Mouse (Mus musculus): ENCODE measurements around the gene Amy1. TPM values are rescaled to one million over a fixed set of nuclear protein-coding genes. Genes with fewer than 3 reads are reported as not detected.
A peak's percentile ranks its signal among the peaks of the same experiment; 100 is the strongest.
"Not testable (repeated sequence)": the region's sequence is repeated elsewhere in the genome, so short reads cannot be mapped to it uniquely, and the experiment has no call there.

The Amy1 gene
- total RNA-seq (2021): 10 to 100 TPM in 1 of 2 experiments, 1 to 10 TPM in 1; 8.4 to 12.3 TPM

DNA sequence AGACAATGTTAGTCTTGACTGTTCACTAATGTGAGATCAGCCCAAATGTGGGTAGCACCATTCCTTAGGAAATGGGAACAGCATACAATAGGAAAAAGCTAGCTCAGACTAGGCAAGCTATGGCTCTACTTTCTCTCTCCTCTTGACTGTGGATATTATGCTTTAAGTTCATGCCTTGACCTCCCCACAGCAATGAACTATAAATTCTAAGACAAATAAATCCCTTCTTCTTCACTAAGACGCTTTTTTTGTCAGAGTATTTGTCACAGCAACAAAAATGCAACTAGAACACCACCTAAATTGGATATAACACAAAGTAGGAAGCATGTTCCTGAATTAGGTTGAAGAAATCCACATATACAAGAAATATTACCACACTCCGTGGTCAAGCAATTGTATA is at the start of gene Amy1:
Gene Amy1 (minus strand): TSS at position 101 of the 400 bp plus-strand sequence.
- intact Hi-C loops (cut with DNase I): no loop called here
- DNase-seq (ENCODE audit: low spot score in 2 of 2): no peak

DNA sequence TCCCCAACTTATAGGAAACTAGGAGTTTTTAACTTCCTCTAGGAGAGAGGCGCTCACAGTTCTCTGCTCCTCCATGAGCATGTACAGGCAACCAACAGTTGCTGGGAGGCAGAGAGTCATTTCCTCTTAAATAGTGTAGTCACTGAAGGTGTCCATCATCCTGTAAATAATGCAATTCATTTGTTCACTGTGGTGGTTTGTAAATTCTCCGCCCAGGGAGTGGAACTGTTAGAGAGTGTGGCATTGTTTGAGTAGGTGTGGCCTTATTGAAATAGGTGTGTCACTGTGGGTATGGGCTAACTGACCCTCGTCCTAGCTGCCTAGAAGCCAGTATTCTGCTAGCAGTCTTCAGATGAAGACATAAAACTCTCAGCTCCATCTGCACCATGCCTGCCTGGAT is 47.8 kb upstream of the Amy1 start:
- no peak for DNase-seq (ENCODE audit: low spot score in 2 of 2)
- intact Hi-C loops (cut with DNase I): loop anchor here (5.0 to 10.0 kb wide), 3 partner anchors 378 to 1990 kb away; partner anchors contain the start of gene Col11a1

DNA sequence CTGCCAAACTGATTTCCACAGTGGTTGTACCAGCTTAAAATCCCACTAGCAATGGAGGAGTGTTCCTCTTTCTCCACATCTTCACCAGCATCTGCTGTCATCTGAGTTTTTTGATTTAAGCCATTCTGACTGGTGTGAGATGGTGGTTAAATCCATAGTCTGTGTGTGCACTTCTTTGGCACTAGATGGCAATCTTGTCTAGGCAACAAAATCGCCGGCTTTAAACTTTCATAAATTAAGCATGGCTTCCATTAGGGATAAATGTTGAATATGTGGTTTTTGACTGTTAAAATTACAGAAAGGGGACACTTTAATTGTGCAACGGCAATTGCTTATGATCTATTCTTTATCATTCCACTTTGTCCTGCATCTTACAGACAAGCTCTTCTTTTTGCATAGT is 44.9 kb upstream of the Amy1 start:
- intact Hi-C loops (cut with DNase I): loop anchor here (5.0 to 10.0 kb wide), 3 partner anchors 381 to 1993 kb away; partner anchors contain the start of gene Col11a1
- DNase-seq (ENCODE audit: low spot score in 2 of 2): not testable (repeated sequence)

DNA sequence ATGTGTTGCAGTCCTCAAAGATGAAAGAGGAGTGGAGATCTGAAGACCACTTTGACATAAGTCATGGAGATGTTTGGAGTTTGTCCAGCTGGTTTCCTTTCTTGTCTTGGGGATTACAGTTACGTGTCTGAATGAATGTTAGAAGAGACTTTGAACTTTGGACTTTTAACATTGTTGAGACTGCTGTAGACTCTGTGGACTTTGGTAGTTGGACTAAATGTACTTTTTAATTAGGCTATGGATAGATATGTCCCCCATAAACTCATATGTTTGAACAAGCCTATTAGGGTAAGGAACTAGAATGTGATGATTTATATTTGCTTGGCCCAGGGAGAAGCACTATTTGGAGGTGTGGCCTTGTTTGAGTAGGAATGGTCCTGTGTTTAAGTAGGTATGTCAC is 33.0 kb upstream of the Amy1 start:
- intact Hi-C loops (cut with DNase I): loop anchor here (10.0 kb wide), 1 partner anchor 1985 kb away; no protein-coding TSS in a partner anchor
- DNase-seq (ENCODE audit: low spot score in 2 of 2): no peak

DNA sequence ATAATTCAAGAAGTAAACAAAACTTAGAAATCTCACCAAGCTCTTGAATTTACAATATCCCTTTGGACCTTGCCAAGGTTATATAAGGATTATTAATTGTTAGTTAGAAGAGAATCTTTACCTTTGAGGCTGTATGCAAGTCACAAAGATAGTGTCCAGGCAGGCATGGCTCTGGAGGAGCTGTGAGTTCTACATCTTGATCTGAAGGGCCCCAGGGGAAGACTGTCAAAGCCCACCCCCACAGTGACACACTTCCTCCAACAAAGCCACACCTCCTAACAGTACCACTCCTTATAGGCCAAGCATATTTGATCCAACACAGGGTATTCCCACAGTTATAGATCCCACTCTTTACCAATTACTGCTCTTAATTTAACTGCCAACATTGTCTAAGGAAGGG is 27.7 kb upstream of the Amy1 start:
- intact Hi-C loops (cut with DNase I): loop anchor here (10.0 kb wide), 1 partner anchor 1991 kb away; no protein-coding TSS in a partner anchor
- no peak for DNase-seq (ENCODE audit: low spot score in 2 of 2)

DNA sequence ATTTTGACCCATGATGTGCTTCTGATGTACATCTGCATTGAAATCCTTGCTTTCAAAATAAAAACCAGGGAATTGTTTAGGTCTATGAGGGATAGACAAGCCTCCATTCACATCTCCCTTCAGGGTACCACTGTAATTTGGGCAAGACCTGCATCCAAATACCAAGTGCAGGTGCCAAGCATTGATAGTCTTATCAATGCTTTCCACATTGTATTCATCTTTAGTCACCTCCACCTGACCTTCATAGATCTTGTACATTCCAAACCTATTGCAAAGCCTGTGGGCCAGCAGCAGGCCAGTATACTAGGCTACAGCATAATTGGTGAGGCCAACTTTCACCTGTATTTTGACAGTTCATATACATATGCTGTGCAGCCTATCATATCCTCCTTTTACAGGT is 25.1 kb upstream of the Amy1 start:
- DNase-seq (ENCODE audit: low spot score in 2 of 2): no peak
- intact Hi-C loops (cut with DNase I): loop anchor here (10.0 kb wide), 1 partner anchor 1993 kb away; no protein-coding TSS in a partner anchor

DNA sequence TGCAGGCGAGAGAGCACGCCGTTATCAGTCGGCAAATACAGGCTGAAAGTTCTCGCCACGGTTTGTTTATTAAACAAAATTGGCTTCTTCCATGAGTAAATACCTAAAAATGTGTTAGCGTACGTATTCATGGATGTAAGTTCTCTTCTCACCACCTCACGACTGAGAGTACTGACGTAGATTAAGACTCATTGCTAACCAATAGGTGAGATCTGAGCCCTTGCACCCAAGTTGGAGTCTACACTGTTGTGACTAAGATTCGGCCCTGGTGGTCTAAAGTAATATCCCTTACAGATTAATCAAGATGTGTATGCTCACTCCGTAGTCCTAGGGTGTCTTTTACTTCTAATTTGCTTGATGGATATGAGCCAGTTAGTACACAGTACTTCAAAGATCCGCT is 24.1 kb upstream of the Amy1 start:
- intact Hi-C loops (cut with DNase I): loop anchor here (10.0 kb wide), 1 partner anchor 1994 kb away; no protein-coding TSS in a partner anchor

DNA sequence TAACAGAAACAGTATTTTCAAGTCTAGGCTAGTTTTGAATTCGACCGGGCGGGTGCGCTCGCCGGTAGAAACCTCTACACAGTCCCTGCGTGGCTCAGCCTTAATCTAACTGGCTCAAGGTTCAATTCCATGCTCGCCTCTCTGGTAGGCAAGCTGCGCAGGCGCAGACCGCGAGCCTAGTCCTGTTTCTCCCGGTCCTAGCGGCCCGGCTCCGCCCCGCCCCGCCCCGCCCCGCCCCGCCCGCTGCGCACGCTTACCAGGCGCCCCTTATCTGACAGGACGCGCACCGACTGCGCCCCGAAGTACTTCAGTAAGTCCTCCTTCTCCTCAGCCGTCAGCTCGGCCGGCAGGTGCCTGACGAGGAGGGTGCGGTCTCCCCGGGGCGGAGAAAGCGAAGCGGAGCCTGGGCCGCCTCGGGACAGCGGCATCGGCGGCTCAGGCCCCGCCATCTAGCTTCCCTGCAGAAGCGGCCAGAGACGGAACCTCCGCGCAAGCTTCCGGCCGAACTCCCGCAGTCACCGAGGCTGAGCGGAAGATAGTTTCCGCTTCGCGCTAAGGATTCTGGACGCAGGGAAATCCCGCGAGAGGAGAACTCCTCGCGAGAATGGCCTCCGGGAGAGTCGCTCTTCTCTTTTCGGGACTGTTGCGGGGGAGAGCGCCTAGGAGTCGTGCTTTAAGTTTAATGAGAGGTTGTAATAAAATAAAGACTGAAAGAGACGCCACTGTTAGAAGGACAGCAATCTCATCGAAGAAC is 23.3 kb upstream of the Amy1 start, which contains the start of gene Rnpc3:
Gene Rnpc3 (minus strand): TSS at position 544 of the 754 bp plus-strand sequence.
- DNase-seq (ENCODE audit: low spot score in 2 of 2): peak; percentile 96 to 97
- intact Hi-C loops (cut with DNase I): loop anchor here (10.0 kb wide), 1 partner anchor 1995 kb away; no protein-coding TSS in a partner anchor

More for the DNA sequence above, 24.1 kb upstream of the Amy1 start:
- DNase-seq (ENCODE audit: low spot score in 2 of 2): no peak

DNA sequence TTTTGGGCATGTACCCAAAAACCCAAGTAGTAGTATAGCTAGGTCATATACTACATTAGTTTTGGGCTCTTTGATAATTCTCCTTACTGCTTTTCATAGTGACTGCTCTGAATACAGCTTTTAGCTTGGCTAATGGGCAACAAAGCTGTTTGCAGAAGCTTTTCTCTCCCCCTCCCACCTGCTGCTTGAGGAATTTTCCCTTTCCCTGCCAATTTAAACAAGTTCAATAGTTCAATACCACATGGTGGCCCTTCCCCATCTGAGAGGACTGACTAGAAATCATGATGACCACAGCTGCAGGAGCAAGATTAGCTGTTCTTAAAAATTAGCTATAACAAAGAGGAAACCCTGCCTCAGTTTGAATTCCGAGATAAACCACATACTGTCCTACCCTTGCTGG is 15.7 kb downstream of the Amy1 start:
- intact Hi-C loops (cut with DNase I): no loop called here
- DNase-seq (ENCODE audit: low spot score in 2 of 2): no peak

DNA sequence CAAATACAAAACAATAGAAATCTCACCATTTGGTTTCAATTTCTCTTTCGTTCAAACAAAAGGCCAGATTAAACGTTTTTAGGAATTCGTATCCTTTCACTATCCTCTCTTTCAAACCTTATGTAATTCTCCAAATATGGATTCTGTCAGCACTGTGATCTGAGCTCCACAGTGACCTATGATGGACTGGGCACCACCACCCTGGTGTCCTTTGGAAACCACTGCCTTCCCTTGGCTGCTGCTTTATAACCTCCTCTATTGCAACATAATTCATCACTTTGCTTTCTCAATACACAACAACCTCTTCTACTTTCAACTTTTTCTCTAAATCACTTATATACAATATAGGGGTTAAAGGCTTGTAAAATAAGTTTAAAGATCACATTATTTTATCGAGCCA is 31.9 kb downstream of the Amy1 start:
- intact Hi-C loops (cut with DNase I): no loop called here
- no peak for DNase-seq (ENCODE audit: low spot score in 2 of 2)

DNA sequence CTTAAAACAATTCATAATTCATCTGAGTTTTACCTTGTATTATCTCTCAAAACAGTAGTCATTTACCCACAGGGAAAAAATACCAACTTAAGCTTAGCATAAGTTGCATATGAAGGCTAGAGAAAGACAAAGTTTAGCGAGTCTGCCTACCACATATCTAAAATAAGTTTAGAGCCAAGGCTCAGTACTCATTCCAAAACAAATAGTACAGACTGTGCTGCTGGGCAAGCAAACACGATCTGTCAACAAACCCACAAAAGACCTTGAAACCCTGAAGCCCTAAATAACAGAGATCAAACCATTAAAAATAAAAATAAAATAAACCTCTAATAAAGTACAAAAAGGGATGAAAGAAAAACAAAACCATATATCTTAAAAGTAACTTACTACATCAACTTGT is 32.4 kb downstream of the Amy1 start:
- DNase-seq (ENCODE audit: low spot score in 2 of 2): no peak
- intact Hi-C loops (cut with DNase I): no loop called here

DNA sequence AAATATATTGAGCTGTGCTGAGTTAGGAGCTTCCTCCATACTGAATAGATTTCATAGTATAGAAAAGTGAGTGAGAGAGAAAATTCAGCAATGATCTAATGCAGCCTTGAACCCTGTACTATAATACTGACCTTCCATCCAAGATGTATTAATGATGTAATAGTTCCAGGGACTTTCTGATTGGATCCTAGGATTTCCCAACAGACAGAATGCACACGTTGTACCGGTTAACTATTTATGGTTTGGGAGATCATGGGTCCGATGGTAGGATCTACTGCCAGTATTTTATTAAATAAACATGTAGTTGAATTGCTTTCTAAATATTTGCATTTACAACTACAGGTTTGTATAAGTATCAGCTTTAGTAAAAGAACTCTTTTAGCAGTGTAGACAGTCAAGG is 34.3 kb downstream of the Amy1 start:
- DNase-seq (ENCODE audit: low spot score in 2 of 2): no peak
- intact Hi-C loops (cut with DNase I): no loop called here

DNA sequence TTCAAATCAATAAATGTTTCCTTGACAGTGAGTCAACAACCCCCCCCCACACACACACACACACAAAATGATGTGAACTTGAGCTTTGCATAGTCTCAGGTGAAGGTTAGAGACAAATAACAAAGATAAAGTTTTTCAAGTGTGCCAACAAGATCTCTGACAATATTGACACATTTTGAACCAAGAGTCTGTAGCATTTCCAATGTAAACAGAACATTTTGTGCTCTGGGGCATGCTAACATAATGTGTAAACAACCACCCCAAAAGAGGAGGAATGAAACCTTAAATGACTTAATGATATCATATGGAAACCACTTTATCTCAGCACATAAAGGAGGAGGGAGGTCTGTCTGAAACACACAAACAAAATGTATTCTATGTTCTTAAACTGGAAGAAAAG is 66.8 kb downstream of the Amy1 start:
- DNase-seq (ENCODE audit: low spot score in 2 of 2): no peak
- intact Hi-C loops (cut with DNase I): no loop called here

DNA sequence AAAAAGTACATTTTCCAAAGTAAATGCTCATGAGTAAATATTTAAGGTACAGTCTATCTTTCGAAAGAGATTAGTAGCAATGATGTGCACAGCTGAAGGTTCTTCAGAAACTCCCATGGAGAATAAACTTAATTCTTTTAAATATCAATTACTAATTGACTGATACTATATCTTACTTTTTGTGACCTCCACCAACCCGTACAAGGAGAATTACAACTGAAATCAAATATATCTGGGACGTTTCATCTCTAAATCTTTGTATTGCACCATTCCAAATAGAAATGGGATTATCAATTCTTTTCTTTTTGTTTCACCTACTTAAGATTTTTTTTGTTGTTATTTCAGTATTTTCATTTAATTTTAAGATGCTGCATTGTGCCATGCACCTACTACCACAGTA is 74.2 kb downstream of the Amy1 start, which contains the start of gene Amy2a1:
Gene Amy2a1 (minus strand): TSS at position 101 of the 400 bp plus-strand sequence.
- DNase-seq (ENCODE audit: low spot score in 2 of 2); intact Hi-C loops (cut with DNase I): not testable (repeated sequence)

Other genes with a start within 250 kb of the Amy1 start
- not detected for gene Amy2a1, start 74.3 kb downstream of the Amy1 start, total RNA-seq (2021)
- 10 to 100 TPM; 19.2 to 39.5 TPM for gene Rnpc3, start 23.4 kb upstream of the Amy1 start, total RNA-seq (2021)